Mouse (Mus musculus) layer of hippocampus, postnatal 14 days (tissue): Measurements from ENCODE around the gene Ttc14. TPM values are rescaled to one million over a fixed set of nuclear protein-coding genes. Genes with fewer than 3 reads are reported as not detected.

Source experiments
- DNase-seq, 2 experiments: peaks; one replicate each; pipeline ENCODE4 v3.0.0; 2021 to 2022; ENCODE audit warnings: low spot score in 2 of 2, mixed read lengths in 1 of 2
- long read RNA-seq, 2 experiments: library from polyadenylated mRNA; stranded (forward); transcript quantifications; one replicate each; pipeline ENCODE4 v2.0.0; 2021
- total RNA-seq, 2 experiments: library from RNA; stranded (reverse); gene quantifications; 2 replicates each; pipeline ENCODE4 v1.2.3; 2021

The Ttc14 gene
- 10 to 100 TPM; 68.1 to 84.8 TPM for total RNA-seq
- long read RNA-seq, experiment 1, full-length matches to known transcripts, result 48 of 70 reads
- long read RNA-seq, experiment 1, partial matches to known transcripts, result 5 of 70 reads
- long read RNA-seq, experiment 1, other reads (novel, unspliced or antisense), result 17 of 70 reads
- long read RNA-seq, experiment 2, full-length matches to known transcripts, result 57 of 83 reads
- long read RNA-seq, experiment 2, partial matches to known transcripts, result 3 of 83 reads
- long read RNA-seq, experiment 2, other reads (novel, unspliced or antisense), result 23 of 83 reads

DNA sequence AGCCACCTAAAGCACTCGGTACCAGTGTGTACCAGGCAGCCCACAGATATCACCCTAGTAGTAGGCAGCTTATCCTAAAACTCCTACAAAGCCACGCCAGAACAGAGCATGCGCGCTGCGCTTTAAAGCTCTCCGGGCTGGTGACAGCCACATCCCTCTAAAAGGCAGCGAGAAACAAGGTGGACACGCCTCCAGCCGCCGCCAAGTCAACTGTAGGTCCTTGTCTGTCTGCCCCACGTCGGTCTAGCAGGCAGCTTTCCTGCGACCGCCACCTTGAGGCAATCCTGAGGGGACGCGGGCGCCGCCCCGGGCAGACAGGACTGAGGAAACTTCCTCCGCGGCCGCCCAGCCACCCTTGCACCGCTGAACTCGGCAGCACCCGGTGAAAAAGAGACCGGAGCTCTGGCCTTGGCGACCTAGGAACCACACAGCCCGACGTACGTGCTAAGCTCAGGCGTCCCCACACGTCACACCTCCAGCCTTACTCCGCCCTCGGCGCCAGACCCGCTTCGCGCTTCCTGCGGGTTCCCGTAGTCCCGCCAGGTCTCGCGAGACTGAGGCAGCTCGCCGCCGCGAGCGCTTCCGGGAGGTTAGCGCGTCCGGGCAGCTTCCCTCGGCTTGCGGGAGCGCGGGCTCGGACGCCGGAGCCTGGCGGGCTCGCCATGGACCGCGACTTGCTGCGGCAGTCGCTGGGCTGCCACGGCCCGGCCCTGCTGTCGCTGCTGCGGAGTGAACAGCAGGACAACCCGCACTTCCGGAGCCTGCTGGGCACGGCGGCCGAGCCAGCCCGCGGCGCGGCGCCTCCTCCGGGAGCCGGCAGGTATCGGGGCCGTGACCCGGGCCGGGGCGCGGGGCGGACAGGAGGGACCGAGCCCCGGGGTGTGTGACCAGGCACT, at the start of gene Ttc14:
Gene Ttc14, plus strand, starts transcription at position 216 of the 896 bp plus-strand sequence.
- peak; percentile 97 to 98 for DNase-seq

DNA sequence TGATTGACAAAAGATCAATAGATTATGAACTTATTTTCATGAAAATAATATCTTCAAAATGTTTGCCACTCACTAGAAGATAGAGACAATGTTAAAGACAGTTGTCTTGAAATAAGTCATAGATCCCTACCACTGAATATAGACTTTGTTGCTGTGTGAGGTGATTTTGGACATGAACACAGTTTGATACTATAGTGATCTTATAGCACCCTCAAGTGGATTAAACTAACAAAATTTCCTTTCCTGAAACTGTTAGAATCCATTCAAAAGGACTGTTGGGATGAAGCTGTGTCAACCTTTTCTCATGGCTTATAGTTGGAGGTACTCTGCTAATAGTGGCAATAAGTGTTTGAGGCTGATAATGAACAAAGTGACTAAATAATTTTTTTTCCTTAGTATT, 8.7 kb upstream of the Ttc14 start:
- peak in 1 of 2 experiments; percentile 58 for DNase-seq

DNA sequence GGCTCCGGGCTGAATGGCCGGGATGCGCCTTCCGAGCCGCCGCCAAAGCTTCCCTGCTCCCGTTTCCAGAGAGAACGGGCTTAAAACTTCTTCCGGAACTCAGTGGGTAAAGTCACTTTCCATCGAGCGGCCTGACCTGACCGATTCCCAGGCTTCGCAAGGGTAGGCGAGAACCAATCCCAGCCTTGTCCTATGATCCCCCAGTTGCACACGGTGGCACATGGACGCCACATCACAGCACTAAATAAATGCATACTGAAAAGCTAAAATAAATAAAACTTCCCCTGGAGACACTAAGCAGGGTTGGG, 835 bp downstream of the Ttc14 start:
- DNase-seq, result peak in 1 of 2 experiments; percentile 23

DNA sequence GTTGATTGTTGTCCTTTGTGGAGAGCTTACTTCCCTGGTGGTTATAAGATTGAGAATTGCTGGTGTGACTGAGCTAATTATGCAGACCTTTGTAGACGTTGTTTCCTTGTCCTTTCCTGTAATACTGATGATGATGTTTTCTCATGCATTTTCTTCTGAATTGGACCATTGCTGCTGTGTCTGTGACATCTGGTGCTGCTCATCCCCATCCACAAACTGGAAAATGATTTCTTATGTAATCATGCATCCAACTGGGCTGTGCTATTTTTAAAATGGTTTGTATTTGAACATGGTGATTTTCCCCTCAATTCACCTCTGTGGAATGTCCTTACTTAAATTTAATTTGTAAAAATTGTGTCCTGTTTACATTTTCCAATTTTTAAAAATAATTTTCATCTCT, 7.5 kb downstream of the Ttc14 start:
- DNase-seq, result no peak

DNA sequence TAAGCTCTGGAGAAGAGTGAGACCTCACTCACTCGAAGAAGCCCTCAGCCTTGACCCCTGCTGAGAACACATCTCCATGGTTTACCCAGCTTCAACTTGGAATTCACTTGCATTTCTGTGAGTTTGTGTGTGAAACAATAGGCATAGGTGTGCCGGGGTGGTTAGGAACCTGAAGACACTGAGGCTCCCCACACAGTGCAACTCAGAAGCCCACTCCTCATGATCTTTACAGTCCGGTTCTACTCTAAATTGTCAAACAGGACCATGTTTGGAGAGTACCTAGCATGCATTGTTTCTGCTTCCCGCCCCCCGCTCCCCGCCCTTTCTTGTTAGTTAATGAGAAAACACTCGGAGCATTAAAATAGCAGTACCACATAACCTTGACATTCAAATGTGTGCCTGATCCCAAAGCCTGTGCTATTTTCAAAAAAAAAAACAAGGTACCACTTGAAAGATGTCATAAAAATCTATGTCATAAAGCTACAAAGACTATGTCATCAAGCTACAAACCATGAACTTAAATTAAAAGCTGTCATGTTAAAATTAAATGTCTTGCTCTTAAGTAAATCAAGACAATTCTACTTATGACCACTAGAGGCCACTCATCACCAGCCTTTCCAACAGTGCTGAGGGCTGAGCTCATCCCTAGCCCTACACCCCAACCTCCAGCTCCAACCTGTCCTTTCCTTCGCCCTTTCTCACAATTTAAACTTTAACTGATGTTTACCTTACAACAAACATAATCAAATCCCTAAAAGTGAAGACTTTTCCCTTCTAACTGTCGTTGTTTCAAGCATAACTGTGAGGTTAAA, 24.7 kb downstream of the Ttc14 start:
- peak in 1 of 2 experiments; percentile 55 for DNase-seq

DNA sequence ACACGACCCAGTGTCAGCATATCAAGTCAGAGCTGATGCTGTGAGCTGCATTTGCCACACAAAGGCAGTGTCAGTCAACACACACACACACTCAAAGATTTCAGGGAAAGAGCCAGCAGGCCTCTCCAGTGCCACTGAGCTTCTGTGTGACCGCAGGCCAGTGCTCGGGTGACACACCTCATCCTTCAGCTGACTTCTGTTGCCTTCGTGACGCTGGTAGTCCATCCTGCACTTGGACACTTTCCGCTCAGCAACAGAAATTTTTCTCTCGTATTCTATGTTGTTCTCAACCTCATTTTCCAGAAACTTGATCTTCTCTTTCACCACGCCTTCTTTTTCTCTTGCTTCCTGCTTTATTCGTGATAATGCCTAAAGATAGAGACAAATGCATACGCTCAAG, 32.7 kb downstream of the Ttc14 start:
- no peak for DNase-seq

DNA sequence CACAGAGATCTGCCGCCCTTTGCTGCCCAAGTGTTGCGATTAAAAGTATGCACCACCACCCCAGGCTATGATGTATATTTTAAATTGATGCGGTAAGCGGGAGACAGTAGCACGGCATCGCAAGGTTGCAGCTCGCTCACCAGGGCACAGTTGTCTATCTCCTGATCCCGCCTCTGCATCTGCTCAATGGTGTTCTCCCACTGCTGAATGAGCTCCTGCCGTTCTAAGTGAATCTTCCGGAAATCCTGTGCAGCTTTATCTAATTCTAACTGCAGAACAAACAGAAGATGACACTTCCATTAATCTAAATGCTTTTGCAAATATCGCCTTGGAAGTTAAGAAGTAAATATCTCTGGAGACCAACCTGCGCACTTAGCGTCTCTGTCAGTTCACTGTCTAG, 36.9 kb downstream of the Ttc14 start:
- DNase-seq, result no peak

DNA sequence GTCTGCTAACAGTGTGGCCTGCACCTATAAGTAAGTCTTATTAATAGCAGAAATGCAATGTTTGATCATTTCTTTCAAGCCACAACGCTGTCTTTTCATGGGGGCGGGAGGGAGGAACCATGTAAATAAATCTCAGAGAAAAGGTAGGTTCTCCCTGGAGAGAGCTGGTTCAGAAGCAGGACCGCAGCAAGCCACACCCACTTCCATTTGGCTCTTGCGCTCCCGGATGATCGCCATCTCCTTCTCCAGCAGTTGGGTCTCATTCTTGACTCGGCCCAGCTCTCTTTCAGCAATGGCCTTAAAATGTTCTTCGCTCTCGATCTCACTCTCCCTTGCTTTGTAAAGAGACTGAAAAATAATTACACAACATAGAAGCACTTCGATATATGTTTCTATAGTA, 39.2 kb downstream of the Ttc14 start:
- no peak for DNase-seq

DNA sequence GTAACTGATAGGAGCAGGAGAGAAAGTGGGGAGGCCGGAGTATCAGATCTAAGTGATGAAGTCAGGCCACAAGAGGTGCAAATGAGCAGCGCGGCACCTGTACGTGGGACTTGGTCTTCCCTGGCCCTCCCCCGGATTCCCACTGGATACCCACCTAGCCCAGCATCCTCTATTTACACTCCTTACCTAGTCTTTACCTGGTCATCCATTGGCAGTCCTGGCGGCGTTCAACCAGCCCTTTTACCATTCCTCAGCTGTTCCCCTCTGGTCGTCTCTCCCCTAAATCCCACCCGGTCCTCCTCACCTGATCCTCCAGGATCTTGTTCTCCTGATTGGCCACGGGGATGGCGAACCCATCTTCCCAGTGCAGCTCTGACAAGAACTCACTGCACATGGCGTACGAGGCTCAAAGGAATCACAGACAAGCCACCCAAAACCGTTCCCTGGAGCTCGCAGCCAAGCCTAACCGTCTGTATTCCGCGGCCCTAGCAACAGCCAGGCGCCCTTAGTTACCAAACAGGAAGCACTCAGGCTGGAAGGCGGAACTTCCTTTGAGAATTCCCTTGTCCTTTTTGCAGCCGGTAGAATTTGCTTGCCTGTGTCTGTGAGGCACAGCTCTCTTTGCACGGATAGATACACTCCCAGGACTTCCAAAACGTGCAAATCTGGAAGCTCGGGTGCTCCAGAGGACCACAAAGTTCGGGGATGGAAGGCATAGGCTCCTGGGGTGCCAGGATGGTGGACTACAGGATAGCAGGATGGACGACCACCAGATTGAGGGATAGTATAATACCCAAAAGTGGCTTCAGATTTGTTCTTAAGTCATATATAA, 44.4 kb downstream of the Ttc14 start, which contains the start of gene Ccdc39:
Gene Ccdc39, minus strand, starts transcription at position 510 of the 832 bp plus-strand sequence.
- DNase-seq, result peak; percentile 65 to 88

DNA sequence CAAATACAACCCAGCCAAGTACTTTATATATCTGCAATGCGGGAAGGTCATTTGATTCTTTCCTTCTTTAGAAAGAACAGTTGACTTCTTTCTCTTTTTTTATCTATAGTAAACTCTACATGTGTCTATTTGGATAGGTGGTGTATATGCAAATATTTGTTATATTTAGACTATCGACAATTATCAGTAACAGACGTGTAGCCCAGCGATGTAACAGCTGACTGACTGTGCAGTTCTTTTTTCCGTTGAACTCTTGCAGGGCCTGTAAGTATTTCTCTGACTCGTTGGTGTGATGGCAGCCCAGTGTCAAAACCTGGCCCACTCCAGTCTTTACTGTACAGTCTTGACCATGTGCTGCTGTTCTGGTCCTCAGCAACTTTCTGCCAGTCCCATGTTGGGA, 47.0 kb downstream of the Ttc14 start:
- no peak for DNase-seq

DNA sequence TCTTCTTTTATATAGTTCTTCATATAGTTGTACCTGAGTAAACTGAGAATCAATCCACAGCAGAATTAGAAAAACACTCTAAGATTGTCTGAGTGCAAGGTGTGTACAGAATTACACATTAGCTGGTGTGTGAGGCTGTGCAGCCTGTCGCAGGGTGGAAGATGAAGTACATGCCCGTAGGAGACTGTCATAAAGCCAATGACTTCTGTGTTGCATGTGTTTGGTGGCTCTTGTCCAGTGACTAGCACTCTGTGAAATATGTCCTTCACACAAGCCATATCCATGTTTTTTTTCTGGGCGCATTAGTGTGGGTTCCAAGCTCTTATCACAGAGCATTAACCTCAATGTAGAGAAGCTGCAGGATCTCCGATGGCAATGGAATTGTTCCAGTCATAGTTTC, 51.2 kb downstream of the Ttc14 start:
- DNase-seq, result no peak

DNA sequence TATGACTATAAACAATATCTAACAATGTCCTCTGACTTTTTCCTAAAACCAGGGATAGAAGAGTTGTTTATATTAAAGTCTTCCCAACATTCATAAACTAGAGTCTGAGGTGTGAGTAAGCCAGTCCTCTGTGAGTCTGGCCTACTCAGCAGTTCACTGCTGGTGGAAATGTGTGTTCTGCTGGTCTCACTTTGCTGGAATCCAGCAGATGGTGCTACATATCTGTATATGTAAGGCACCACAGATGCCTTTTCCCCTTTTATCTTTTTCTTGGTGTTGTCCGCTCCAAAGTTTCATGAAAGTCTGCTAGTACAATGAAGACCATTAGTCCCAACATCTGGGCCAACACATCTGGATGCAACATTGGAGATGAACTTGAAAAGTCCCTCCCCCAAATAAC, 53.4 kb downstream of the Ttc14 start:
- DNase-seq, result peak; percentile 5 to 29

DNA sequence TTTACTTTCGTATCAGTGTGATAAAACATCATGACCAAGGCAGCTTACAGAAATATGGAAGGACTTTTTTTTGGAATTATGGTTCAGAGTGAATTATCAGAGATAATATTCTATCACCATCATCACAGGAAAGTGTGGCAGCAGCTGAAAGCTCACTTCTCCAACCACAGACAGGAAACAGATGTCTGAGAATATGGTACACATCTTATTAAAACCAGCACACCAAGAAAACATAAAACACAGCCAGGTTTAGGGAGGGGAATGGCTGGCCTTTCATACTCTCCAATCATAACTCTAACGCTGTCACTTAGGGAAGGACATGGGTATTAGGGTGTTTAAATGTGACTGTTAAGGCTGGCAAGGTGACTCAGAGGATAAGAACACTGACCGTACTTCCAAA, 59.3 kb downstream of the Ttc14 start:
- no peak for DNase-seq

DNA sequence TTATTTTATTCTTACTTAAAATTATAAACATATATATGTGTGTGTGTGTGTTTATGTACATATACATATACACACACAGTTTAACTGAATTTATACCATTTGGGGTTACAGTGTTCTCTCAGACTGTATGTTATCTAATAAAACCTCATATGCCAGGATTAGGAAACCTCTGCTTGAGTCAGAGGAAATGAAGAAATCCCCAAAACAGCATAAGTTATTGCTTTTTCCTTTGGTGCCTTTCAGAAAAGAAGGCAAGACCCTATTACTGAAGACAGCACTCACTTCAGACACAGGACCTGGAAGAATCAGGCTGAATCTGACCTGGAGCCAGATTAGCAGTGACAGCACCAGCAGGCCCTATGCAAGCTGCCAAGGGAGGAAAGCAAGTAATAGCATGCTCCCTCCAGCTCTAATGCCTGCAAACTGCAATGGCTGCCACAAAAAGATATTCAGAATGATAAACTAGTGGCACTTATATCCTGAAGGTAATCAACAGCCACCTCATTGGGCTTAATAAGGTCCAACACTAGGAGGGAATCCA, 64.4 kb downstream of the Ttc14 start:
- DNase-seq, result no peak

Other genes starting within 250 kb of the Ttc14 start
- gene Ccdc39, start 44.5 kb downstream of the Ttc14 start, total RNA-seq, result 10 to 100 TPM; 26.8 to 32.8 TPM
- gene Fxr1, start 220.1 kb downstream of the Ttc14 start, total RNA-seq, result 10 to 100 TPM; 74.0 to 77.7 TPM